Mouse (Mus musculus) kidney, adult 11 months (tissue): Measurements from ENCODE around the gene Vpreb2.
"Not testable (repeated sequence)": the region's sequence is repeated elsewhere in the genome, so short reads cannot be mapped to it uniquely, and the experiment has no call there.

Experiments used
- DNase-seq: peaks from one replicate; pipeline ENCODE4 v3.0.0; 2022

The Vpreb2 gene

DNA sequence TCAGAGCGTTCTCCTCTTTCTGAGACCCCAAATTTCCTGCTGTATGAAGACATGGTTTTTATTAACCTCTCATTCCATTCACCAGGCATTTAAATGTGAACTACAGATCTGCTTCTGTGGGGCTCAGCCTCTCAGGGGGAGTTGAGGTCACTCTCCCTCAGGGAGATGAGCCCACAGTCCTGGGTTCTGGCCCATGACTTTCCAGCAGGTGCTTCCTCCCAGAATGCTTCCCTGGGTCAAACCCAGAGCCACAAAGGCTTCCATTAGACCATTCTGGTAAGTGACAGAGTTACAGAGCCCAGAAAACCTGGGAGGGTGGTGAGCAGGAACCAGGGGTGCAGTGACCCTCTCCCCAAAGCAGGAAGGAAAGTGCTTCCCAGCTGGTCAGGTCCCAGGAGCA is at the start of gene Vpreb2:
Gene Vpreb2, plus strand, starts transcription at position 301 of the 400 bp plus-strand sequence.
- no peak for DNase-seq

DNA sequence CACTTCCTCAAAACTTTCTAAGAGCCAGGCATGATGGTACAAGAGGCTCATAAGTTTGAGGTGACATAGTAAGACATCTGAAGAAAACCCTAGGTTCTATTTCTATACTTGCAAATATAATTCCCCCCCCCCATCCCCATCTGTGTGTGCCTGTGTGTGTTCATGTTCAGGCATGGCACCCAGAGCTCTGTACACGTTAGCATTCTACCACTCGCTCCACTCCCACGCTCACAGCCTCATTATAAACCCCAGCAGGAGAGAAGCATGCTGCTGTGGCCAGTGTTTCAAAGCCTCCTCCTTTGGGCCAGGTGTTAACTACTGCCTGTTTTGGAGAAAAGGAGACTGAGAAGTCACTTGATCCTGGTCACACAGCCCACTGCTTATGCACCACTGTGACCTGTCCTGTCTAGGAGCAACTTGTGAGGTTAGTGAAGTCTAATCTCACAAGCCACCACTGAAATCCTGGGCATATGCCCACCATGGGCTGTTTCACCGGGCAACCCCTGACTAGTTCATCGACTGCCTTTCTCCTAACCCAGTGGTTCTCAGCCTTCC is 48.2 kb upstream of the Vpreb2 start:
- DNase-seq: no peak

DNA sequence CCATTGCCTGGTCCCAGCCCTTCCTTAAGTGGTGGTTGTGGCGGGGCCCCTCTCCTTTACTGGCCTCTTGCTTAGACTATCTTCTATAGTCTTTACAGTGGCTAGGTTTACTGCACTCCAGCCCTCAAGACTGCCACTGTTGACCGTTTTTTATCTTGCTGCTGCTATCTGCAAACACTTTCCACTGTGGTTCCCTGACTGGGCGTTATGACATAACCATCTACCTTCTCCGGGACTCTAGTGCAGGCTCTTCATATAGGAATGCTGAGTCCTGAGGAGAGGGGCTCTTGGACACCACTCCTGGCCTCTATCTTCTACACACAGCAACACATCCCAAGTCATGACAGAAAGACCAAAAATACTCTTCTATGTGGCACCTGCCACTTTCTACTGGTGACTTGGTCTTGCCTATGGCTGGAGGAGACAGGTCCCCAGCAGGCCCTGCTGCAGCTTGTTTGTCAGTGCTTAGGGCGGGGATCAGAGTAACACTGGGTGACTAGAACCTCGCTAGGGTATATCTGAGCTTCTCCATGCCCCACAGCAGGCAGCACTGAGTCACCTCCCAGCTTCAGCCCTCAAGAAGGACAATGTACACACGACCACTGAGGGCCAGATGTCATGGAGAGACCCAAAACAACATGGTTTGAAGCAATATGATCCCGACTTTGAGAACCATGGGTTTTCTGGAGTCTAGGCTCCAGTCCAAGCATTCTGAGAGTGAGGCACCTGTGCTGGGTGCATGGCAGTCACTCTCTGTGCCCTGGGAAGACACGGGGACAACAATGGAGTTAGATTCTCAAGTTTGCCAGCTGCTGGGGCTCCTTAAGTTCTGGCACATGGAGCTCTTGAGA is 46.4 kb upstream of the Vpreb2 start:
- no peak for DNase-seq

DNA sequence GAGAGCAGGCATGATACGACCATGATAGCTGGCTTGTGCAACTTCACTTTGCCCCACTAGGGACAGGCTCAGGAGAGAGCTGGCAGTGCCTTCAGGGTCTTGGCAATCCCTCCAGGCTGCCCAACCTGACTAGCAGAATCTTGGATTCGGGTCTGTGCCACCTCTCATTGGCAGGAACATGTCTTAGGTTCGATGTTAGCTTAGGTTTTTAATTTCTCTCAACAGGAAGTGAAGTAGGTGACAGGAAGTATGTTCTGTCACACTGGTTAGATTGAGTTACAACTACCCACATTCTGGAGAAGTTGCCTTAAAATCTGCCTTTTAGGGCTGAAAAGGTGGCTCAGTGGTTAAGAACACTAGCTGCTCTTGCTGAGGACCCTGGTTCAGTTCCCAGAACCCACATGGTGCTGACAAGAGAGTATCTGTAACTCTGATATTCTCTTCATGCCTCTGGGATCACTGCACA is 45.8 kb upstream of the Vpreb2 start:
- no peak for DNase-seq

DNA sequence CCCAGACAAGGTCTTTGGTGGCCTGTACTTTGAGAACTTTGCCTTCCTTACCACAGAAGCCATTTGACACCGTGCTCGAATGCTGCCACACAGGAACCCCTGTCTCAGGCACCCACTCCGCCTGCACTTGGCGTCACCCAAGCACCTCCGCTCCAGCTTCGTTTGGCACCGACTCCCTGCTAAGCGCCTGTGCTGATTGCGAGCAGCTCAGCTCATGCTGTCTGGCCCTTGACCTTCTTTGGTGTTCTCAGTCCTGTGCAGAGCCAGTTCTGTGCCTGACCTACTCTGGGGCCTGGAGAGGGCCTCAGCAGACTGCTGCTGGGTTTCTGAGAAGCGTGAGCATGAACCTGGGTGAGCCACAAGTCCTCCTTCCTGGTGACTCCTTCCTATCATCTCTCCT is 43.5 kb upstream of the Vpreb2 start:
- no peak for DNase-seq

DNA sequence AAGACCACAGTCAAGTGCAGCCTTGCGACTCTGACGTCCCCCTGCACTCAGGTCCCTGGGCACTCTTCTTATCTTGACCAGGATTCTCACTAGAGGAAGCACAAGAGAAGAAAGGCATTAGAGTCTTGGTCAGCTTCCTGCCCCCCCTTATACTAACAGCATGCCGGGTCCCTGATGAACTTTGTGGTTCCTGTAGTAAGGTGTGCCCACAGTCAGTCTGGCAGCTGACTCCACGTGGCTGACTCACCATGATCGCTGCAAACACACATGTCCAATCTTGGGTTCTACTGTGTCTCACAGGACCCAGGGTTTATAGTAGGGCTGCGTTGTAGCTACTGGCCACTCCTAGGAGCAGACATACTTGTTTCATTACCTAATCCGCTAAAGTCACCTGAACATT is 42.0 kb upstream of the Vpreb2 start:
- no peak for DNase-seq

DNA sequence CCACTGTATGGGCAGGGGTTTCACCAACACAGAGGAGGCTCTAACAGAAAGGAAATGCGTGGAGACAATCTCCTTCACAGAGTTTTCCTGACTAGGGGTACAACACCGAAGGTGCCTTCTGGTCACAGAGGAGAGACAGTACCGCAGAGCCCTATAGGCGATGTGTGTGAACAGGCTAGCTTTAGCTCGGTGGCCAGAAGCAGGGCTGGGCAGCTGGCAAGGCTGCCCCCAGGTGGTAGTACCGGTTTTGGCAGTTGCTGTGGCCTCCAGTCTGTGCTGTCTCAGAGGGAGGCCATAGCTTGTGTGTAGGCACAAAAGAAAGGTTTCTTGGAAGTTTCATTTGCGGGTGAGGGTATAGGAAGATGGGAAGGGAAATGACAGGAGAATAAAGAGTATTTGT is 41.4 kb upstream of the Vpreb2 start:
- DNase-seq: peak; percentile 63

DNA sequence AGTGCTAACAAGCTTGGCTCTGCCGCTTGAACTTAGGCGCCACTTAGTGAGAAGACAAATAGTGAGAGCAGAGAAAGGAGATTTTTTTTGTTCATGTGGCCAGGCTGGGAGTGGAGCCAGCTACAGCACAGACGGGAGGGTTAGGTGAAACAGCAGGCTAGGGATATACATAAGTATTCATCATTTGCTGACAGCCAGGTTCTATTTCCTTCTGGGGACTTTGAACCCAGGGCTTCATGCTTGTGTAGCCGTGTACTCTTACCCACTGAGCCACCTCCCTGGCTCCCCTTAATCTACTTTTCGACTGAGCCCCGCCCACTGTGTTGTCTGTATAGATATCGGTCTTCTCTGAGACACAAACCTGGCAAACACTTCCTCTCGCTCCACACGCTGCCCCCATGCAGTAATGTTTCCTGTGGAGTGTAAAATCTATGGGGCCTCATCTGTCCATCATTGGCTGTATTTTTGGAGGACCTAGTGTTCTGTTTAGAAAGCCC is 40.9 kb upstream of the Vpreb2 start:
- DNase-seq: no peak

DNA sequence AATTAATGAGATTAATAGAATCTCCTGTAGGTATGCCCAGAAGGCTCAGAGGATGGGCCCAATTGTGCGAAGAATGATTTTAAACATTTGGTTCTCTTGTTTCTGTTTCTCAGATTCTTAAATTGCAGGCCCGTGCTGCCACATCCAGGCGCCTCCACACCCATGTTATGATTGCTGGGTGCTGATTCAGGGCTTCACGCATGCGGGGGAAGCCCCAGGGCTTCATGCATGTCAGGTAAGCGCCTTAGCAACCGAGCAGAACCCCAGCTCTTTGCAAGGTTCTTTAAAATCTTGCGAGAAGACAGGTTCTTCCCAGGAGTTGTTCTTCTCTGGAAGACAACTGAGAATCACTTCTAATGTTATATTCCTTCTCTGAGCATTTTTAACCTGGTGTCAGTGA is 36.8 kb upstream of the Vpreb2 start:
- no peak for DNase-seq

DNA sequence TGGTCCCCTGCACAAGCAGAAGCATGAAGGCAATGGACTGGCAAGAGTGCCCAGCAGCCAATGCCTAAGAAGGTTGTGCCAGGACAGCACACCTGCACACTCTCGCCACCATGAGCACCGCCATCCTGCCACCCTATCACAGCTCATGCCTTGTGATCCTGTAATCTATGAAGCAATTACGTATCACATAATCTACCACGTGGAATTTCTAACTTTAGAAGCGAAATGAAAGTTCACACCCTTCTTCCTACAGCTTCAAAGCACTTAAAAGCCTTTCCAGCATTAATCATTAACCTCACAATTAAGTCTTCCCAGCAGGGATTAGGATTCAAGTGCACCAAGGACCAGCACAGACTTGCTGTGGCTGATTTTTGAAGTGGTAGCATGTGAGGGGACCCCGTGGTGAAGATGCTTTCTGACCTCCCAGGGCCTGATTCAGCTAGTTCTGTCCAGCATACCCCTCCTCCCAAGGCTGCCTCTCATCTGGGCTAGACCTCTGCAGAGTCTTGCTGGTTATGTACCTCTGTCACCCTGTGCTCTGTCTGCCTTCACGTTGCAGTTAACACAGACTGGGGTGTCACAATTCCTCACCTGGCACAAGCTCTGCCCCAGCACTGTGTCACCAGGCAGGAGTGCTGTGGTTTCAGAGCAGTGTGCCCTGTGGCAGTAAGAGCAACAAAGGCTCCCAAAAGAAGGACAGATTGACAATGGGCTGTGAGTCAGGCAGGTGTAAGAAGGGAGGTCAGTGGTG is 35.0 kb upstream of the Vpreb2 start:
- DNase-seq: peak; percentile 64

DNA sequence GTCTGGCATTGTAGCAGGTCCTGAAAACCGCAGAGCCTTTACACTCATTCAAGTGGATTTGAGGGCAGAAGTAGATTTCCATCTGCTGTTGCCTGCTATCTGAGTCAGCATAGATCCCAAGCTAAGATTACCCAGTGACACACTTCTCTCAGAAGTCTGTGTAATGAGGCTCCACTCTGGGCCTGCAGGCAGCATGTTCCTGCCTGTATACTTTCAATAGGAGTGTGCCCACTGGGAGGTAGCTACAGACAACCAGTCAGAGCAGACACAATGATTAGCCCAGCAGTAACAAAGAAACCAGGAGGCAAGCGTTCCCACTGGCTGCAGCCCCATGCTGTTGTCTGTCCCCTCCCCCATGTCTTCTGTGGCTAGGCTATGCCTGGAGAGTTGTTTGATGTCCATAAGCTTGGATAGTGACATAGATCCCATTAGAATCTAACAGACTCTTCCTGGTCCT is 30.8 kb upstream of the Vpreb2 start:
- DNase-seq: no peak

DNA sequence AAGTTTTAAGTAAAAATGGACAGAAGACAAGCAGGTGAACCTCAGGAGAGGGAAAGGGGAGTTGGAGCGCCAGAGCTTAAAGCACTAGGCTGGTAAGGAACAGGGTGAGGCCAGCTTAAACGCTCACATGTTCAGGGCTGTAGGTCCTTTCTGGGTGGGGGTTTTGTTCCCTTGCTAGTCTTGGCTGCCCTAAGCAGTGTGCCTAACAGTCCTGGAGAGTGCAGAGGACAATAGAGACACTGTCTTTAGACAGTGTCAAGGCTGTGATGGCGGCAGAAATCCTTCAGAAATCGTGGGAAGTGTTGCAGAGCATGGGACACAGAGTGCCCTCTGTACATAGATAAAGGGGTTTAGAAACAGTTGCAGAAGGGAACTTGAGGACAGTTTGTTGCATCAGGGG is 30.2 kb upstream of the Vpreb2 start:
- DNase-seq: no peak

DNA sequence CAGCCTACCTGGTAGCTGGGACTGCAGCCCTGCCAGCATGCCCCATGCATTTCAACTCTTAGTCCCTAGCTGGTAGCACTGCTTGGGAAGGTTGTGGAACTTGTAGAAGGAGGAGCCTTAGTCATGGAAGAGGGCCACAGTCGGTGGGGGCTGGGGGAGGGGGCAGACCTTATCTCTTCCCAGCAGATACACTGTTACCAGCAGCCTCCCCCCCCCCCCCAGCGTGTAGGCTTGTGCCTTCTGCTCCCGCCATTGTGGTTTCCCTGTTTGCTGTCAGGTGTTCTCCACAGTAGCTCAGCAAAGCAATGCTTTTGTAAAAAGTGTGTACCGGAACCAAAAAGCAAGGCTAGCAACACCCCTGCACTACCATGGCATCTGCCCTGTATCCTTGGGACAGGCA is 28.6 kb upstream of the Vpreb2 start:
- DNase-seq: no peak

DNA sequence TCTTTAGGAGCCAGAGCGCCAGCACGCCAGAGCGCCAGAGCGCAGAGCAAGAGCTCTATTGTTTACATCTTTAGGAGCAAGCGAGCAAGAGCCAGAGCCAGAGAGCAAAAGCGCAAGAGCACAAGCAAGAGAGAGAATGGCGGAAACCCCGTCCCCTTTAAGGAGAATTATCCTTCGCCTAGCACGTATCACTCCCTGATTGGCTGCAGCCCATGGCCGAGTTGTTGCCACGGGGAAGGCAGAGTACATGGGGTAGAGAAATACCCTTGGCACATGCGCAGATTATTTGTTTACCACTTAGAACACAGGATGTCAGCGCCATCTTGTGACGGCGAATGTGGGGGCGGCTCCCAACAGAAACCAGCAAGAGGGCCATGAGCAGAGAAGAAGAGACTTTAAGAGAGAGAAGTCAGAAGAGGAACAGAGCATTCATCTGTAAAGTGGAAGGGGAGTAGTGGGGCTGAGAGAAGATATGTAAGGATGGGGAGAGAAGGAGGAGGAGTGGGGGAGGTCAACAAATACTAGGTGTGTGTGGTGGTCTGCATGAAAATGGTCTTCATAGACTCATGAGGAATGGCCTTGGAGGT is 24.1 kb upstream of the Vpreb2 start:
- not testable (repeated sequence) for DNase-seq

DNA sequence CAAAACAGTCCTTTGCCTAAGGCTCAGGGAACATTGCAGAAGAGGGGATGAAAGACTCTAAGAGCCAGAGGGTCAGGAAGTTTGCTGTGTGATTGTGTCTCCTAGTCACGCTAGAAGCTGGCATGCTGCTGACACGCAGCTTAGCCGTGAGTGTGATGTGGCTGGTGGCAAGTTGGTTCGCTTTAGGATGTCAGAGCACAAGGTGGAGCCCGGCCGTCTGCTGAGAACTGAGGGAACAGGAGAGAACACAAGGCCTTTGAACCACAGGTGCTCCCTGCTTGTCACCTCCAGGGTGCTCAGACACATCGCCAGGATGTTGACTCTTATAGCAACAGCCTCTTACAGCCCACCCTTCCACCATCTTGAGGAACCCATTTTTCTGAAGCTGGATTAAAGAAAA is 18.1 kb upstream of the Vpreb2 start:
- DNase-seq: no peak

DNA sequence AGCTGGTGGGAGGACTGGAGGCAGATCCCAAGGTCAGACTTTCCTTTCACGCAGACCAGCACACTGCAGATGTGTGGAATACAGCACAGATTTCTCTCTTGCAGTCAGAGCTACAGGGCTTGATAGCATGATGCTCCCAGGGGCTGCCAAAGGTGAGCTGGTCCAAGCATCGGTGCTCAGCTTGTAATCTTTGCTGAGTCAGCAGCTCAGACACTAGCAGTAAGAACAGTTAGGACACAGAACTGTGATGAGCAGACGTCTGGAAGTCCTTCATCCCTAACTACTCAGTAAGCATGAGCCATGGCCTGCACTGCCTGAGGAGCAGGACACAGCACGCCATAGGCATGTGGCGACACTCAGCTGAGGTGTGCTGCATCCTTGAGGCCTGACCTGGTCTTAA is 8.4 kb upstream of the Vpreb2 start:
- DNase-seq: no peak

DNA sequence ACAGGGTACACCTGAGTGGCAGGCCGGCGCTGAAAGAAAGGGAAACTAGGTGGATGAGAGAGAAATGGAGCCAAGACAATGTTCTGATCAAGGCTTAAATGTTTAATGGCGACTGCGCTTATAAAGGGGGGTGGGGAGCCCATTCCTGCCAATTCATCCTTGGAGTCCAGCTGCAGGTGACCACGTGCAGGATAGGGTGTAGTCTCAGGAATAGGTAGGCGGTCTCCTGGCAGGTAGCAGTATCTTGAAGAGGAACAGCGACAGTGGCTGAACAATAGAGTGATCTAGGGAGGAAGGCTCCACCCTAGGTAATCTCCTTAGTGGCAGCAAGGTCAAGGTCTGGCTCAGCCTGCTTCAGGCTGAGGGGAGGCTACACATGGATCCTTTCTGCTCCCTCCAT is 2.4 kb upstream of the Vpreb2 start:
- DNase-seq: not testable (repeated sequence)

DNA sequence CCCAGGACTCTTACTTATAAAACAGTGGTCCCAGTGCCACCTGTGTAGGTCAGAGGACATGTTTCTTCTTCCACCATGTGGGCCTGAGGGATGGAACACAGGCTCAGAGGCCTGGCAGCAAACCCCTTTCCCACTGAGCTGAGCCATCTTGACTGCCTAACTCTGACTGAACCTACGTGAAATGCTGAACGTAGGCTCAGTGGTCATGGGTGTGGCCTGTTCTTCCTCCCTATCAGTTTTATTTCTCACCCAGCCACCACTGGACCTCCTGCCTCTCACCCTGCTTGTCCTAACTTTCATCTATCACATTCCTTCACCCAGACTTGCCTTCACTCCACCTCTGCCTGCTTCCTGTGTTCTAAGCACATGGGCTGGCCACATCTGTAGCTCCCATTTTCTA is 3.0 kb downstream of the Vpreb2 start:
- no peak for DNase-seq

DNA sequence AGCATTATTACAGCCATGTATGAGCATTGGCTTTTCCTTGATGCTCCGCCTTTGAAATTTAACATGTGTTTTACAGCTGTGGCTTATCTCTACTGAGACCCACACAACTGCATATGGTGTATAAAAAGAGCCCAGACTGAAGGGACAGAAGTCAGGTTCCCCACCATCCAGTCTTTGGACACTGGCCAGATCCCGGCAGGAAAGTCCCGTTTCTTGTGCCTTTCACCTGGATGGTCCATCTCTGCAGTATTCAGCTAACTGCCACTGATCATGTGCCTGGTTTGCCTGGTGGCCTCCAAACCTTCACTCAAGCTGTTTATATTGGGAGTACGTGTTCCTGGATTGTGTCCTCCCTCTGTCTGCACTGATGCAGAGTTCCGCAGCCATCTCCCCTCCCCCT is 4.0 kb downstream of the Vpreb2 start:
- no peak for DNase-seq

DNA sequence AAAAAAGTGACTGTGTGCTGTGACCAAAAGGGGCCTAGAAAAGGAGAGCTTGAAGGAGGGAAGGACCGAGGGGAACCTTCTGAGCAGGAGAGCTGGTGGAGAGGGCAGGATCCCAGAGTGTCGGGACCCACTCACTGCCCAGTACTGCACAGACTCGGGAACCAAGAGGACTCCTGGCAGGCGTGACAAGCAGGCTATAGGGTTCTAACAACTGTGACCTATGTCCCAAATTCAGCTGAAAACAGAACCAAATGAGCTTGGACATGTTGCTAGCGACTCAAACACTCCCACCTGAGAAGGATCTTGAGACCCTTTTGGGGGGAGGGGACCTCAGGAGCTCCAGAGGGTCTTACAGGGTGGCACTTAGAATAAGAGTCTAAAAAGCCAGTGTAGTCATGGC is 4.8 kb downstream of the Vpreb2 start:
- DNase-seq: no peak

DNA sequence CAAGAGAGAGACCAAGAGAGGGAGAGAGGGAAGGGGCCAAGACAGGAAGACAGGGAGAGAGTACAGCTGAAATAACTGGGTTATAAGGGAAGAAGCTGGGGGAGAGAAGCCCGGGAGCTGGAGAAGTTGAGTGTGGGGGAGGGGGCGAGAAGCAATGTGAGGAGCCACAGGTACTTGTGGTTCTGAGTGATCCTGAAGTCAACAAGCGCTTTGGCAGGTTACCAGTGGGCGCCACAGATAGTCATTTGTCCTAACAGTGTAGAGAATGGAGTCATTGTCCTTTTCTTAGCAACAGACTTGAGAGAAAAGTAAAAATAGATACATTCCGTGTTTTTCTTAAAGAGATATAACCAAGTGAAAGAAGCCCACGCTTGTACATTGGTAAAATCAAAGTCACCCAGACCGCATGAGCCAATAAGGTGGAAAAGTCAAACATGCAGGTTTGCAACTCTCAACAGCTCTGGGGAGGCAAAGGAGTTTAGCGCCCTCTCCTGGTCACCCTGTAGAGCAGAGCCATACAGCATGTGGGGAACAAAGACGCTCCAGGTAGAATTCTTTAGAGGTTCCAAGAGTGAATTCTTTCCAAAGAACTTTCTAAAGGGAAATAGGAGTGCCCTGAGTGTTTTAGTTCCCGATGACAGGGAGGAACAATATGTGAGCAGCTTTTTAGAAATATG is 6.4 kb downstream of the Vpreb2 start:
- DNase-seq: peak; percentile 22

DNA sequence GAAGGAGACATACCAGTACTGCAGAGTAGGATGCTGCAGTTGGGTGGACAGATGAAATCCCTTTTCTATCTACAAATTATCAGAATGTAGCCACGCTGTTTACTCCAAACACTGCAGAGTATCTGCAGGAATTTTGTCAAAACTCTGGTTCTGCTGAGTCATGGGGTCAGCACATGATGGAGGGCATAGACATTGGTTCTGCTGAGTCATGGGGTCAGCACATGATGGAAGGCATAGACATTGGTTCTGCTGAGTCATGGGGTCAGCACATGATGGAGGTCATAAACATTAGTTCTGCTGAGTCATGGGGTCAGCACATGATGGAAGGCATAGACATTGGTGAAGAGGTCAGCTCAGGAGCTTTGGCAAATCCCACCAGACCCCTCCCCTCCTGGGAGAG is 7.5 kb downstream of the Vpreb2 start:
- DNase-seq: no peak

DNA sequence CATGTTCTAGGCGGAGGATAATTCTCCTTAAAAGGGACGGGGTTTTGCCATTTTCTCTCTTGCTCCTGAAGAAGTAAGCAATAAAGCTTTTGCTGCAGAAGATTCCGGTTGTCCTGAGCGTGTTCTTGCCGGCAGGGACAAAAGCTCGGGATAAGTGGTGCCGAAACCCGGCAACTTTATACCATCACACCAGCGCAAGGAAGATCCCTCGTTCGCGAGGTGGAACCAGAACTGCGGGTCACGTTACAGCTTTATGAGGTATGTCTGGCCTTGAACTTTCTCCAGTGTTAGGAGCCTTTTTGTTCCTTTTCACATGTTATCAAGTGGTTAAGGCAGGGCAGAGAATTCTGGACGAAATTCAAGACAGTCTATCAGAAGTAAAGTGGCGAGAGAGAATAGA is 12.1 kb downstream of the Vpreb2 start:
- DNase-seq: not testable (repeated sequence)
